Mouse (Mus musculus): ENCODE data around the gene Tnfrsf9.

Gene Tnfrsf9

GRCm38 (mm10) chr4:150979455-150979854 is 65.1 kb downstream of the Tnfrsf9 start:
- DNase-seq (ENCODE audit: low read depth, low spot score), result no peak

DNA sequence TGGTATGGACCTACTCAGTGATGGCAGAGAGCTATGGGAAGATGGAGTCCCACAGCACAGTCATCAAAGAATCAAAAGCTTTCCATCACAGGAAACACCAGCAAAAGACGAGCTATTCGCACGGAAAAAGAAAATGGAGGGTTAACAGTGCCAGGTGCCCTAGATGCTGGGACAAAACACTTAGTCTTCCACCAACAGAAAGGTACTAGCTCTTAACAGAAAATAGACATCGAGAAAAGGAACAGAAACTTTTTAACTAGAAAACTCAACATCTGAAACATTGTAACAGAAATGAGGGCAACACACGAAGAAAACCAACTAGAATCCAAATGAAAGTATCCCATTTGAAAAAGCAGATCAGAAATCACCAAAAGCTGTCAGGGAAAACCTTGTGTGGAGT is 65.8 kb downstream of the Tnfrsf9 start:
- no peak for DNase-seq (ENCODE audit: low read depth, low spot score)

GRCm38 (mm10) chr4:150990148-150990547 is 75.8 kb downstream of the Tnfrsf9 start:
- DNase-seq (ENCODE audit: low read depth, low spot score), result no peak
